Mouse (Mus musculus) urinary bladder, postnatal 25 days (tissue): ENCODE data around the gene Dnaja3.

ENCODE experiments used
- DNase-seq: peaks from one replicate; pipeline ENCODE4 v3.0.0; 2022; ENCODE audit warnings: low spot score

The Dnaja3 gene

GRCm38 (mm10) chr16:4607818-4608531 lies 31.8 kb upstream of the Dnaja3 start:
- peak; percentile 76 for DNase-seq

GRCm38 (mm10) chr16:4608532-4609059 lies 31.2 kb upstream of the Dnaja3 start:
- DNase-seq = no peak

- DNase-seq = no peak
These were observed 28.6 kb upstream of the Dnaja3 start for GRCm38 (mm10) chr16:4611193-4611592.

- DNase-seq = no peak
These were observed 28.1 kb upstream of the Dnaja3 start for GRCm38 (mm10) chr16:4611676-4612075.

DNA sequence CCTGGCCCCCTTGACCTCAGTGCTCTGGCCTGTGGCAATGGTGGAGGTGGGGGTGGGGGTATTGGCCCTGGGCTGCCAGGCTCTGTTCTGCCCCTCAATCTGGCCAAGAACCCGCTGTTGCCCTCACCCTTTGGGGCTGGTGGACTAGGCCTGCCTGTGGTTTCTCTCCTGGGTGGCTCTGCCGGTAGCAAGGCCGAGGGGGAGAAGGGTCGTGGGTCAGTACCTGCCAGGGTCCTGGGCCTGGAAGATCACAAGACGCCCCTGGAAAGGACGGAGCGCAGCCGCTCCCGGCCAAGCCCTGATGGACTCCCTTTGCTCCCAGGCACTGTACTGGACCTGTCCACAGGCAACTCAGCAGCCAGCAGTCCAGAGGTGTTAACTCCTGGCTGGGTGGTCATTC lies 26.1 kb upstream of the Dnaja3 start:
- no peak for DNase-seq

GRCm38 (mm10) chr16:4614639-4615038 lies 25.1 kb upstream of the Dnaja3 start:
- no peak for DNase-seq

GRCm38 (mm10) chr16:4615297-4615696 lies 24.5 kb upstream of the Dnaja3 start:
- no peak for DNase-seq

GRCm38 (mm10) chr16:4616829-4617228 lies 23.0 kb upstream of the Dnaja3 start:
- DNase-seq = no peak

GRCm38 (mm10) chr16:4624074-4624473 lies 15.7 kb upstream of the Dnaja3 start:
- no peak for DNase-seq

DNA sequence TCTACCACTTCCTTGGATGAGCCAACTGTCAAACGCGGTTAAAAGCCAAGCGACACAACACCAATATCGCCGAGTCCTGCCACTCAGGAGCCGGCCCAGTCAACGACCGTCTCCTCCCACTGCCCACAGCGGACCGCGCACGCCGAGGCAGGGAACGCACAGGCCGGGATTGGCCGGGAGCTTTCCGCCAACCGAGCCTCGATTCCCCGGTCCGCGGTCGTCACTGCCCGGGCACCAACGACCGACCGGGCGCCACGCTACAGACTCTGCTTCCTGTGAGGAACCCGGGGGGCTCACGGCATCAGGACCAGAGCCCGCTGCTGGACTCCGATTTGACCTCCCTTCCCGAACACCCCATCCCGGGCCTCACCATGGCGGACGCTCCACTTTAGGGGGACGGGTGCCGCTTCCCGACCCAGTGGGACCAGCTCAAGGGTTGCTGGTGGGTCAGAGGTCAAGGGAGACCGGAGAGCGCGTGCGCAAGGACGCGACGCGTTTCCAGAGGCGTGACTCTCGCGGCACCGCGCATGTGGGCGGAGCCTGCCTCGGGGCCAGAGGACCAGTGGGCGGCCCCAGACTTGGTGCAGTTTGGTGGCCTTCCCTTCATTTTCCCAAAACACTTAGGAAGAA lies 15.2 kb upstream of the Dnaja3 start, which contains the start of gene Pam16:
Pam16 (minus strand) TSS at position 508 of the 630 bp plus-strand sequence.
- peak; percentile 89 for DNase-seq

DNA sequence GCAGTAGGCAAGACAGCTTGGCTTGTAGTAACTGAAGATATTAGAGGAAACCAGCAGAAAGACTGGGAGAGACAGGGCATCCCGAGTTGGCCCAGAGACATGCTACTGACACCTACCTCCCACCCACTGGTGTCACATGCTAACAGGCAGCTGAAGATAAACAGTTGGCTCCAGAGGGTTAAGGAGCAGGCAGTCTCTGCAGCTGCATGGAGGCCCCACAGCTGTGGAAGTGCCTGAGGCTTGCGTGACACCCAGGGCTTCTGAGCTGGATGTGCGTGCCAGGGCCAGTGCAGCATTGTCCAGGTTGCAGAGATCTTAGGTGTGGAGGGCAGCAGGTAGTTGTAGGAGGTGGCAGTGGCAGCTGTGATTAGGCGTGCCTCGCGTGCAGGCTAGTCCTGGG lies 12.7 kb upstream of the Dnaja3 start:
- no peak for DNase-seq

GRCm38 (mm10) chr16:4628898-4629419 lies 10.8 kb upstream of the Dnaja3 start:
- DNase-seq = no peak

- DNase-seq = peak; percentile 81
These were observed 9.8 kb upstream of the Dnaja3 start for GRCm38 (mm10) chr16:4629950-4630349.

GRCm38 (mm10) chr16:4632050-4632449 lies 7.7 kb upstream of the Dnaja3 start:
- DNase-seq = peak; percentile 56

DNA sequence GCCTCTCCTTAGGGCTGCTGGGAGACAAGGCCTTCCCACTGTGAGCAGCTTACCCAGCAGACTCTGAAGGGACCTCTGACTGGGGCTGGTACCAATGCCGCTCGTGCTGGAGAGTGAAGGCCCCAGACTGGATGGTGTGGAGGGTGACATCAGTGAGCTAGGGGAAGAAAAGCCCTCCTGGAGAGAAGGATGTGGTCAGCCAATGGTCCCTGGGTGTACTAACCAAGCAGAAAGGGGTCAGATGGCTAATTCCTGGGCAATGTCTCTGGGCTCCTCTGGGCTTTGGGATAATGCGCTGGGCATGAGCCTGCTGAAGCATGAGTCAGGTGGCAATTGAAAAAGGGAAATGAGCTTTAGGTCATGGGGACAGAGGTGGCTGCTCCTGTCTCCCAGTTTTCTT lies 6.1 kb upstream of the Dnaja3 start:
- DNase-seq = no peak

DNA sequence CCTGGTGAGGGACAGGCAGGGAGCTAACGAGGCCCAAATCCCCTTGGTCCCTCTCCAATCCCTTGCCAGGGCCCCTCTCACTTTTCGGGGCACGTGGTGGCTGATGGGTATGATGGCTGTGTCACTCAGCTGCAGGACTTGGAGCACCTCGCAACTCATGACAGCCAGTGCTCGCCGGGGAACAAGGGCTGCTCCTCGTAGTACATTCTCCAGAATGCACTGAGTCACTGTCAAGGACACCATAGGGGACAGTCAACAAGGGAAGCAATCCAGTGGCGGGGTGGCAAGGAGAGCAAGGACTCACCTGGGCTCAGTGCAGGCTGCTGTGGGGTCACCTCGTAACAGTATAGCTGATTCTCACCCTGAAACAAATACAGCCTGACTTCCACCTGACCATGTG lies 5.1 kb upstream of the Dnaja3 start:
- DNase-seq = no peak

DNA sequence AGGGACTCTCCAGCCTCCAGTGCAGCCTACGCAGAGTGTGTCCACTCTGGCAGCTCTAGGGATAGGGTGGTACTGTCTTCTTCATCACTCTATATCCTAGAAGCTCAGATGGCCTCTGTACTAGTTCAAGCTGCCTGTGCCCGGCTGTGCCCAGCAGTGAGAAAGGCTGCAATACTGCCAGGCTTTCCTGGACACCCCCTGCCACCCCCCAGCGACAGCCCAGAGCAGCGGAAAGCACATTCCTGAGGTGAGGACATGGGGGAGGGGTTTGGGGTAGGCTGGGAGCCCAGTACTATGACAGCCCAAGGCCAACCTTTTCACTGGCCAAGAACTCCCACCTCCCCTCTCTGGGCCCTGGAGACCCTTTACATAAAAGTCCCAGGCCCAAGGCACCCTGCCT lies 4.0 kb upstream of the Dnaja3 start:
- no peak for DNase-seq

GRCm38 (mm10) chr16:4638891-4639390 lies 848 bp upstream of the Dnaja3 start:
- DNase-seq = no peak

DNA sequence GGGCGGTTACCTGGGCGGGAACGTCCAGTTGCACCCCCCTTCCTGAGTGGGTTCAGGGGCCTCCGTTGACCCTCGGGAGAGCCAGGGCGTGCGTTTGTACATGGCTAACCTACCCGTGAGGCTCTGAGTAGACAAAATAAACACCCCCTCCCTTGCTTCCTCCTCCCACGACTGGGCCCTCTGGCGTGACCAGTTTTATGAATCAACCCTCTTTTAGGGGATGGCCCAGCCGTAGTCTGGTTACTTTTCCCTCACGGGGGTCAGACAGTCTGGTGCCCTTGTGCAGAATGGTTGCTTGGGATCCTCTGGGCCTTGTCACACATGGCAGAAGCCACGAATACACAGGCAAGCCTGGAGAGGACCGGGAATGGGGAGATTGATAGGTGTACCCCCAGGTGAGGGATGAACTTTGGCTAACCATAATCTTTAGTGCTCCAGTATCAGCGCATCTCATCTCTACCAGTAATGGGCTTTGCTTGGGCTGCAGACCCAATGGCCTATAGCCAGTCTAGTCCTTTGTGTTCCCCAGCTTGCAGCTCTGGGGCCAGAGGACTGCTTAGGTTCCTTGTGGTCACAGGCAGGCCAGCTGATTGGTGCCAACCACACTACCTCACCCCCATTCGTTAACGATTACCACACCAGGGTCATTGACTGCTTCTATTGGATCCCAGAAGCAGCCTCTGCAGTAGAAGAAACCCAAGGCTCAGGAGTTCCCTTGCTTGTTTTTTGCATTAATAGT lies 647 bp downstream of the Dnaja3 start:
- no peak for DNase-seq

DNA sequence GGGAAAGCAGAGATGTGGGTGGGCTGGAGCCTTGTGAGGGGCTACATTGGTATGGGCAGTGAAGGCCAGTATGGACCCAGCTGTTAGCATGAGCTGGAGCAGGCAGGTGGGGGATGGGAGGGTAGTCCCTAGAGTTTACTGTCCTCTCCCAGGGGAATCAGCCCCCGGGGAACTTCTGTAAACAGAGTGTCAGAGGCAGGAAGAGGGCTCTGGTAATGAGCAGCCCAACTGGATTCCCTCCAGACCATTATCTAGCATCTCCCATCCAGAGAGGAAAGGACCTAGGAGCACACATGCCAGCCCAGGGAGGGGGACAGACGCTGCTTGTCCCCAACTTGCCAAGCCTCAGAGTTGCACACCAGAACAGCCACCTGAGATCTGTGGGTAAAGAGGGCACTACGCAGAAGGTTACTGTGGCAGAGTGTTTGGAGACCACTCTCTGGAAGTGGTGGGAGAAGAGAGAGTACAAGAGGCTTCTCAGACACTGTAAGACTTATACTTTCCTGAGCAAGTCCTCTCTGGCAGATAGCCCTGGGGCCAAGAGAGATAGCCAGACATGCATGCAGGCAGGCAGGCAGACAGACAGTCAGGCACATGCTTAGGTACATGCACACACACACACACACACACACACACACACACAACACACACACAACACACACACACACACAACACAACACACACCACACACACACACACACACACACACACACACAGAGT lies 1.5 kb downstream of the Dnaja3 start:
- no peak for DNase-seq

GRCm38 (mm10) chr16:4642190-4642589 lies 2.4 kb downstream of the Dnaja3 start:
- peak; percentile 53 for DNase-seq

DNA sequence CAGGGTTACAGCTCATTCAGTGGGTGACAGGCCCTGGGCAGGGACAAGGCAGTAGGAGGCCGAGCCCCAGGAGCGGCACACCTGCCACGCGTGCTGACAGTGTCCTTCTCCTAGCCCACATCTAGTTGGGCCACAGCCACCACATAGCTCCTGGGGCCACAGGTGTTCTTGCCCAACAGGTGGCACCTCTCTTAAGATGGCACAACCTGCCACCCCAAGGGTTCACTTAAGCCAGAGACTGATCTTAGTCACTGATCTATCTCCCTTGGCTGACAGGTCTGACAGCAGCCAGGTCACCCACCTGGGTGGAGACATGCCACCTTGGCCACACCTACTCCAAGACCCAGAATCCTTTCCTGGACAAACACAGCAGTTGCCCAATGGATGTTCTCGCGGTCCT lies 3.1 kb downstream of the Dnaja3 start:
- no peak for DNase-seq
